In the genomic region with DNA sequence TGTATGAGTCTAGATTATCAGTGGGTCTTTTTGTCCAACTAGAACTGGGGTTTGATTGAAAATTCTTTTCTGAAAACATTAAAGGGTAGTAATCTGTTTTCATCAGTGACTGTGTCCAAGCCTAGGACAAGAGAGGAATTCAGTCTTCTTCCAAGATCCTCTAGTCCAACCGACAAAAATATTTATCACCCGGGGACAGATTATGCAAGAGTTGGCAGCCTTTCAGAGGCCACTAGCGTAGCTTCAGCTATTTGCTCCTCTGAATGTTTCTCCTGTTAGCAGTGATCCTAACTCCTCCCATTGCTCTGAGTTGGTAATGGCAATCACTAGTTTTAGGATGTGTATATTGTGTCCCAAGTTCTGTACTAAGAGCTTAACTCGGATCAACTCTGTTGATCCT, we compare ENCODE assay signal across 10 mouse cellular contexts.
DNase-seq lines count a peak whose midpoint lies in the region; ATAC-seq lines count a peak whose summit lies in the region.
"Had no signal": no experiment of that assay in that cellular context is flagged by ENCODE, and none has a peak within 500 bp of the region (broad histone marks: within the 10 kb centered on the region; RNA-seq: fewer than 3 reads in every experiment).

No protein-coding gene starts in this region.

- no peaks in the 10 kb centered on the region for H3K36me3 ChIP-seq in hindbrain, embryonic 16.5 days (ENCODE audit: control insufficient read depth, insufficient read depth, low read length)

- H3K4me2 ChIP-seq in hindbrain, embryonic 16.5 days (ENCODE audit: low read length): no peak overlapping the region

- H3K27ac ChIP-seq in hindbrain, embryonic 16.5 days (ENCODE audit: low read depth, low read length): no peak overlapping the region

- 66% methylated on average over 4 of the region's 4 CpGs for WGBS in hindbrain, embryonic 16.5 days

- no peaks in the 10 kb centered on the region for H3K9me3 ChIP-seq in hindbrain, embryonic 16.5 days (ENCODE audit: control insufficient read depth, low read length)

- DNase-seq in cerebellum, postnatal 4 days (ENCODE audit: low spot score in 2 of 2): no peak
- peak; percentile 80 for DNase-seq in adrenal gland, postnatal 10 days
- peak; percentile 60 to 61 for DNase-seq in gastrocnemius, adult 8-10 months (ENCODE audit: low spot score in 2 of 2)
- DNase-seq in kidney, postnatal 4 days: peak; percentile 61 to 65
- DNase-seq in layer of hippocampus, adult 8-10 months (ENCODE audit: low spot score in 2 of 2): no peak
- no peak for DNase-seq in B cell, adult 2 months
- DNase-seq: thymus, adult 18-20 months had no signal

- peak; percentile 50; the same call in 1 of the 2 replicates for ATAC-seq in cerebellum, adult (ENCODE audit: insufficient number of reproducible peaks, low FRiP score, low TSS enrichment)
- no peak for ATAC-seq in hindbrain, embryonic 16.5 days
- ATAC-seq: intestine, embryonic 16.5 days had no signal

- no peak overlapping the region for H3K9ac ChIP-seq in hindbrain, embryonic 16.5 days (ENCODE audit: low read depth, low read length)

- H3K27me3 ChIP-seq in hindbrain, embryonic 16.5 days (replicated peaks; ENCODE audit: control insufficient read depth, insufficient read depth, low read length): no peaks in the 10 kb centered on the region

- H3K4me1 ChIP-seq in hindbrain, embryonic 16.5 days (ENCODE audit: control insufficient read depth, insufficient read depth, low read depth, low read length): no peaks in the 10 kb centered on the region; the same call in 1 of the 2 replicates

- H3K4me3 ChIP-seq in hindbrain, embryonic 16.5 days (ENCODE audit: low read length): no peak overlapping the region

Comparison
In these comparisons a context has a peak if more than half of its experiments do, and no peak if none do; other contexts are left out.
1. DNase-seq: peak in adrenal gland, postnatal 10 days (single experiment), gastrocnemius, adult 8-10 months (2 of 2) and kidney, postnatal 4 days (2 of 2); none in cerebellum, postnatal 4 days (0 of 2), layer of hippocampus, adult 8-10 months (0 of 2) and B cell, adult 2 months (0 of 2).